Mouse (Mus musculus) erythroid progenitor cell, adult 5-6 weeks (primary cell): ENCODE data around the gene Sf3b5. TPM values are rescaled to one million over a fixed set of nuclear protein-coding genes. Genes with fewer than 3 reads are reported as not detected.

Experiments
- ATAC-seq: replicated peaks from 2 replicates; pipeline ENCODE4 v1.8.0; 2016; ENCODE audit warnings: moderate number of reproducible peaks, mild to moderate bottlenecking, moderate TSS enrichment, inconsistent platforms; ENCODE audit not compliant: poor library complexity, low FRiP score, severe bottlenecking
- total RNA-seq, 2 experiments: library from RNA; stranded (forward) in 1 of 2; stranded (reverse) in 1 of 2; fragments of 150-400 nt in 1 of 2; fragments of 186-747, 209-891 nt in 1 of 2; gene quantifications; 2 replicates each; pipeline versions ENCODE4 v1.2.3 to v1.2.4; 2015 to 2017; ENCODE audit warnings: low replicate concordance in 2 of 2

The Sf3b5 gene
- 4.7 and 6.7 TPM in 2 replicates for total RNA-seq (2015; ENCODE audit: low replicate concordance)
- 3.7 and 5.6 TPM in 2 replicates for total RNA-seq (2017; ENCODE audit: low replicate concordance)

DNA sequence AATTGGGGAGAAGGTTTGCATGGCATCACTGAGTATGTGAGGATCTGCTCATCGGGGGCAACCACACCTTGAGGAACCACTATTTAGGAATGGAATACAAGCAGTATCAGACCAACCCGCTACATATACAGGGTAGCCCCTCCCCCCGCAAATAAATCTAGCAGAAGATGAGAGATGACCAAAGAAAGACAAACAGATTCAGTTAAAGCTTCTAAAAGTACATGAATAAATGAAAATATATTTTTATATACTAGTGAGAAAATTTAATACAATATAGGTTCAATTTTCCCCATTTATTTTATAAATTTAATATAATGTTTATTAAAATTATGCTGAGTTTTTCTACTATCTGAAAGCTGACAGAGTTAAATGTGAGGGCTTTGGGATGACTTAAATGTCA, at the start of gene Sf3b5:
Gene Sf3b5, plus strand, starts transcription at position 301 of the 400 bp plus-strand sequence.
- ATAC-seq, result no peak

DNA sequence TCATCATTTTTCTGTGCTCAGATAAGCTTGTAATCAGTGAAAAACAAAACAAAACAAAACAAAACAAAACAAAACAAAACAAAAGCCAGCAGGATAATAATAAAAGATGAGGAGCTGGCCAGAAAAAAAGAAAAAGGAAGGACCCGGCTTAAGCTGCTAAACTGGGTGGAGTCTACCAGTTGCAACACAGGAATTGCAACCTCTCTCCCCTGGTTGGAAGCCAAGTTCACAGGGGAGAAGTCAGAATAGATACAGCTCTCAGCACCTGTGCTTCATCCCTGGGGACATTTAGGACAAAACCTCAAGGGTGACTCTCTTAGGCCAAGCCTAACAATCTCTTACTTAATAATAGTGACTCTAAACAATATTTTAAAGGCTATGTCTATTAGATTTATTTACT, 49.3 kb upstream of the Sf3b5 start:
- no peak for ATAC-seq

DNA sequence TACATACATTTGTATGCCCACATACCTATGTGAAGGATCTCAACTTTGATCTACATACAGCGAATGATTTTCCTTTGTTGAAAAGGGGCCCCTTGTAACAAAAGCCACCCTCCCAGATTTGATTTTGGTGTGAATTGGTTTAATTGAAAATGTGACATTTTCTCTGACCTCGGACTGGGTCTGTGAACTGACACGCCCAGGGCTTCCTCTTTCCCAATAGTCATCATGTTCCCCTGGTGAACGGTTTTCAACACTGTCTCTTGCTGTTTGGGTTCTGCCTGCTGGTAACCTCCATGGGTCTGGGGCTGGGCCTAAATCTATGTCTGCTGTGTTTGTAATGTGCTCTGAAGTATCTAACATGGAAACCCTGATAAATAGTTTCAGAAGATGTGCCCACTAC, 47.9 kb upstream of the Sf3b5 start:
- ATAC-seq, result no peak

DNA sequence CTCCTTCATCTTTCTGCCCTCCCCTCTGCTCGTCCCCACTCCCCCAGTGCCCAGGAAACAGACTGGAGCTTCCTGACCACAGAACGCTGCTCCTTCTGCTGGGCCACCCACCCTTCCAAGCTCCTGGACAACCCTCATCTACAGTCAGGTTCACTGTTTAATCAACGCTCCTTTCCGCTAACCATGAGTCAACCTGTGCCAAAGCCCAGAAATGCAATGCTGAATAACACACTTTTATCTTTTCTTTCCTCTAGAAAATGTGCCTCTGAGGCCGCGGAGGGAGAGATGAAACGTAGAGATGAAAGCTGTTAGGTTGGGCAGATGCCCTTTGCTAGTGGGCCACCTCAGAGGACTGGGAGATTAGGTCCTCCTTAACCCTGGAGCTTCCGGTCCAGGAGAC, 43.6 kb upstream of the Sf3b5 start:
- ATAC-seq, result no peak

DNA sequence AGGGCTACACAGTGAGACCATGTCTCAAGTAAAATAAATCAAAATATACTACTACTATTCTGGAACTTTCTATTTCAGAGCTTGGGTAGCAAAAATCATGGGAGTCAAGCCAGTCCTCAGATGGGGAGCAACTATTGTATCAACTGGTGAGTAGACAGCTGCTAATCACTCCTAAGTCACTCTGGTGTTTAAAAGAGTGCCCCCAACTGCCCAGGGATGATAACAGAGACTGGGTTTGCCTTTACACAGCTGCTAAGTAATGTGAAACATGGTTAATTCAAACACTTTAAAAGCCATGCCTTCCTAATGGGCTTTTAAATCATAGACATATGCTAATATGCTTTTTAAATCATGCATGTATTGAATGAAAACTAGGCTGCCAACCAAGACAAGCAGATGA, 42.9 kb upstream of the Sf3b5 start:
- ATAC-seq, result peak; percentile 58

DNA sequence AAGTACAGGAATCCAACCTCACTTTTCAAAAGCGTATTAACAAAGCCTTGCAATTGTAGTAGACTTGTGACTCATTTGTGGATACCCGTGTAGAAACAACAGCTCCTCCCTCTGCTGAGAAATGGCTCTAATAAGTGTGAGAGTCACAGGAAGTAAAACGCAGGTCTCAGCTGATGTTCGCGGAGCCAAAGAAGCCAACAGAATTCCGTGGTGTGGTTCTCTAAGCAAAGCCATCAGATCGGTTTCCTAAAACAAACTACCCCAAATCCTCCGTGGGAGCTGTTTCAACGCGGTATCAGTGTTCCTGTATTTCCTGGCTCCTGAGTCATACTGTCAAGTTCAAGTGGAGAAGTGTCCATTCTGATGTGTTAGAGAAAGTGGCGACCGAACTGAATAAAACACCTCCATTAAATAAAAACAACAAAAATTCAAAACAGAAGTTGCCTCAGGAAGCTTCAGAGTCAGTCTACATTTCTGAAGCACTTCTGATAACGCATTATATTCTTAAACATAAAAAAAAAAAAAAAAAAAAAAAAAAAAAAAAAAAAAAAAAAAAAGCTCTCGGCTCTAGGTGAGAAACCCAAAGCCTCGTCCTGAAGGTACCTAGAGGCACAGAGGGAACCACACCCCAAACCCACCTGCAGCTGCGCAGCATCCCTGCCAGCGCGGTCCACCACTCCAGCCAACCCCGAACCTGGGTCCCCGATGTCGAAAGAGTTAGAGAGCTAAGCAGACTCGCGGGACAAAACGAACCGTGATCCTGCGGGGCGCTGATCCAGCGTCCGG, 41.6 kb upstream of the Sf3b5 start:
- ATAC-seq, result 0 out of 2 replicates have a peak, but pooled peaks have one; percentile 43

DNA sequence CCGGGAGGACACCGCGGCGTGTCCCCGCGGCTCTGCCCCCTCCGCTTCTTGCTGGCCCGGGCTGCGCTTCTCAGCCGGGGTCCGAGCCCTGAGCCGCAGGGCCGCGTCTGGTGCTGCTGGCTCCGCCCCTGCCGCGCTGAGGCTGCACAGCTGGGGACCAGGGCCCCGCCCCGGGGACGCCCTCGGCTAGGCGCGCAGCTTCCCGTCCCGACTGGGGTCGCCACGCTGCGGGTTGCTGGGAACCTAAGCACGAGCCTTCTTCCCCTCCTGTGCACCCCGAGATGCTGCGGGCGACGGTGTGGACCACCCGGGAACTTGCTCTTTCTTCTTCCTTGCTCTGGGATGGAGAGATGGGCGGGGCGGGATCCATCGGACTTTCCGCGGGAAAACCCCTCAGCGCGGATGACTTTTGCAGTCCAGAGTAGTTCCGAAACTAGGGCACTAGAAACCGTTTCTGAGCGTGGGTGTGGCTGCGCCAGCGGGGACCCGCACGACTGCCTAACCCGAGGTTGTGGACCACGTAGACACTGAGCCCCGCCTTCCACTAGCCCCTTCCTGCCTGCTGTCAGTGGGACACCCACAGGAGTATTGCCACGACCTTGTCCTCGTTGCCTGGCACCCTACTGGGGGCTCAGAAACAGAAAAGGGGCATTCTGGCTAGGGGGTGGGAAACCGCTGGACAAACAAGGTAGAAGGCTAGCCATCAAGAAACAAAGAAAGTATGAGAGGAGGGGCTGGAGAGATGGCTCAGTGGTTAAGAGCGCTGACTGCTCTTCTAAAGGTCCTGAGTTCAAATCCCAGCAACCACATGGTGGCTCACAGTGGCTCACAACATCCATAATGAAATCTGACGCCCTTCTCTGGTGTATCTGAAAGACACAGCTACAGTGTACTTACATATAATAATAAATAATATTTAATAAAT, 40.7 kb upstream of the Sf3b5 start, which contains the start of gene Stx11:
Gene Stx11, minus strand, starts transcription at position 148 of the 925 bp plus-strand sequence.
- ATAC-seq, result peak; percentile 89

DNA sequence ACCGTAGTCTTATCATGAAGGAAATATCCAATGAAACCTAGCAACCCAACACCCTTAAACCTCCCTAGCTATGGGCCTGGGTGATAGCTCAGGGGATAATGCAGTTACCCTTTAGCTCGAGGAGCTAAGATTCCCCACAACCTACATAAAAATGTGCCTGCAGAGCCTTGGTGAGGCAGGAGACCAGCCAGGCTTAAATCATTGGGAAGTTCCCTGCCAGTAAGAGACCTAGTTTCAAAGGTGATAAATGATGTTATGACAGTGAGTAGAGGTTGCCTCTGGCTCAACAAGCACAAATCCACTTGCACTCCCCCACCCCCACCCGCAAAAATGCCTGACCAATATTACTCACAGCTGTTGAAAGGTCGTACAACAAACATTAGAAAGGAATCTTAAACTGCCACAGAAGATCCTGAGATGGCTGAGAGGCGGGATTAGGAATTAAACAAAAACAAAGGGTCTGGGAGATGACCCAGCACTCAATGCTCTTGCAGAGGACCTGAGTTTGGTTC, 39.4 kb upstream of the Sf3b5 start:
- ATAC-seq, result no peak

DNA sequence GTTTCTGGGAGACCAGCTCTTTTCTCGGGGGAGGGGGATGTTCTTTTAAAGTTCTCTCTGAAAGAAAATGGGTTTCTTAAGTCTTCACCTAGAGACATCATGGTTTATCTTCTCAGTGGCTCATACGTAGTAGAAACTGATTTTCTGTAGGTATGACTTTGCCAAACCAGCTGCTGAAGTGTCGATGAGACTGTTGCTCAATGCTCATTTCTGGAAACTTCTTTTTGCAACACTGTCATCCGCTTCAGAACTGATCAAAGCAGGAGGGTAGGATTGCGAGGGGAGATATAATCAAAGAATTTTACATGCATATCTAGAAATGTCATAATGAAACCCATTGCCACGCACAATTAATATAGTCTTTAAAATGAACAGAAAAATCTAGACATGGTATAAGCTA, 30.6 kb upstream of the Sf3b5 start:
- no peak for ATAC-seq

DNA sequence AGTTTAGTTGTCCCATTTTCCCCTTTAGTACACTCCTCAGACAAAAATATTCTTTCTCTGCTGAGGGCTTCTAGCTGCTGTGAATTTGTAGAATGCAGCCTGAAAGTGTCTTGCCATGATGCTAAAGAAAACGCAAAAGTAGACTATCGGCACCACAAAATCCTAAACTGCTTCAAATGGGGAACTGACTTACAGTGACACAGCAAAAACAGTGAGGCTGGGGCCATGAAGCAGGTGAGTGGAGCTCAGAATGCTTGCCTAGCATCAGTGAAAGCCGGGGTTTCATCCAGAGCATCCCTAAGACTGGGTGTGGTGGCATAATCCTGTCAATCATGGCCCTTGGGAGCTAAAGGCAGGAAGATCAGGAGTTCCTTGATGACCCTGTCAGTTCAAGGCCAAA, 29.7 kb upstream of the Sf3b5 start:
- no peak for ATAC-seq

DNA sequence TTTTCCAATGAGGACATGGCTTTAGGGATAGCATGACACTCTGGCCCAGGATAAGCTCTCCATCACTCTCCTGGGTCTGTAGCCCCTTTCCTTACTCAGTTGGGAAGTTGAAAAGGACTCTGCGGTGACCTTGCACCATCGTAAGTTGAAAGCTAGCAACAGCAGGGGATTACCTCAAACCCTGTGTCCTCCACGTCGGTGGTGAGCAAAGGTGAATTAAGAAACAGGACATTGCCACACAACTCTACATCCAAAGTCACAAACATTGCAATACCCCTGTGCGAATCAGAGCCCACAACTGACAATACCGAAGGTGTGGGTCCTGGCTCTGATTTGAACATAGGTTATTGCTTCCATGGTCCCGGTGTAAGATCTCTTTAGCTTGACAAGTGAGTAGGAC, 29.2 kb upstream of the Sf3b5 start:
- ATAC-seq, result no peak

DNA sequence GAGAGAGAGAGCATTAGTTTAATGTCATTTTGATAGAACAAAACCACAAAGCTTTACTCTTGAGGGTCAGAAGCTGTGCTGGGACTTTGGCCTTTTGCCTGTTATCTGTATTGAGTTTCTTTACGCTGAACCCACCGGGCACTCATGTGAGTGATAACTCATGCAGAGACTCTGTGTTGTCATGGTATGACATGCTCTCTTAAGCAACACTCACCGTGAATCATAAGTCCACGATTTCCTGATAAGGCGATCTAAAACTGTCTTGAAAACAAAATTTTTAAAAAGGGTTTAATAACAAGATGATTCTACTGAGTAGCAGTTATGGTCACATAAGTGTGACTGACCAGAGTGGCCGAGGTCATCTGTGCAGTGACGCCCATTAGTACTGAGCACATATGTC, 28.6 kb upstream of the Sf3b5 start:
- ATAC-seq, result no peak

DNA sequence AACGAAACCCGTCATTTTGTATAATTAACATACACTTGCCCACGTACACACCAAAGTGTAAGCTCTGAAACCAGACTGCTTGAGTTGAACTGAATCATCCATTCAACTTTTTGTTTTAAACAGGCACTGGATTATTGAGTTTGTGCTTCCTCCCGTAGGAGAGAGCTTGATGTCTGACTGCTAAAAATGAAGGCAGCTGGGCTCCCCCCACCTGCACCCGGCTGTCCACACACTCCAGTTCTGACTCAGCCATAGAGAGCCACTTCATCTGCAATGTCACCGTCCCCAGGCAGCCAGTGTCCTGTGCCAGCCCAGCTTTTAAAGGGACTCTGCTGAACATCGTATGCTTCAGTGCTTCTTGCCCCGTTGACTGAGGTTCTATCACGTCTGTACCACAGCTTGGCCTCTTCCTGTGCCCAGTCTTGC, 27.3 kb upstream of the Sf3b5 start:
- ATAC-seq, result no peak

DNA sequence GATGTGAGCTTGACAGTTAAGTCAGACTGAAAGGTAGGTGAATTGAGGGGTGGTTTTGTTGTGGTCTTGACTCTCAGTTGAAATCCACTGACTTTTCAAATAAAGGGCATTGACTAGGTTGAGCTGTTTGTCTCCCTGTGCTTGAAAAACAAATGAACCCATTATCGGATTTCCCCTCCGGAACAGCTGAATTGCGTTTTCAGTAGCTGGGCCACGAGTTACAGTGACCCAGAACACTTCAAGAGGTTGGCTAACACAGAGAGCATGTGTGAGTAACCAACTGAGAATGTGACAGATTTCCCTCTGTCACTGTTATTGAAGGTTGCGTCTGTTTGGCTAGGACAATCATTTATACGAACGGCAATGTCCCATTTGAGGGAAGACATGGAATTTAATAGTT, 24.1 kb upstream of the Sf3b5 start:
- no peak for ATAC-seq

DNA sequence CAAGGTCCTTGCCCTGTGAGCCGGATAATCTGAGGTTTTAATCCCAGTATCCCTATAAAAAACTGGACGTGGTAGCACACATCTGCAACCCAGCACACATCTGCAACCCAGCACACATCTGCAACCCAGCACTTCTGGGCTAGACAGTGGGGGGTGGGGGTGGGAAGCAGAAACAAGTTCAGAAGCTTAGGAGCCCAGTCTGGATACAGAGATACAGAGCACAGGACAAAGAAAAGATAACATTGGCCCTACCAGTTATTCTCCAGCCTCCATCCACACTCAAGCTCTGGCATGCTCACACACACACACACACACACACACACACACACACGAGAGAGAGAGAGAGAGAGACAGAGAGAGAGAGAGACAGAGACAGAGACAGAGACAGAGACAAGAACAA, 21.6 kb upstream of the Sf3b5 start:
- no peak for ATAC-seq

DNA sequence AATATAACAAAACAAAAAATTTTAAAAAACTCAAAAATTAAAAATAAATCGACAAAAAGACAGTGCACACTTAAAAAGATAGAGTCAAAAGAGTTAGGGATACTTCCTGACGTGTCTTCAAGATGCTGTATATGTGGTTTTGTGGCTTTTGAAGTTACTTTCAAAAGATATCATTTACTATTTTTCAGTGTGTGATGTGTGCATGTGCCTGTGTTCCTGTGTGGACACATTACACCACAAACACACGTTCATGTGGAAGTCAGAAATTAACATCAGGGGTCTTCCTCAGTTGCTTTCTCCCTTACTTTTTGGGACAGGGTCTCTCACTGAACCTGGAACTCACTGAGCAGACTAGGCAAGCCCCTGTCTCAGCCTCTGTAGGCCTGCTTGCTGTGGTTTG, 20.1 kb upstream of the Sf3b5 start:
- no peak for ATAC-seq

DNA sequence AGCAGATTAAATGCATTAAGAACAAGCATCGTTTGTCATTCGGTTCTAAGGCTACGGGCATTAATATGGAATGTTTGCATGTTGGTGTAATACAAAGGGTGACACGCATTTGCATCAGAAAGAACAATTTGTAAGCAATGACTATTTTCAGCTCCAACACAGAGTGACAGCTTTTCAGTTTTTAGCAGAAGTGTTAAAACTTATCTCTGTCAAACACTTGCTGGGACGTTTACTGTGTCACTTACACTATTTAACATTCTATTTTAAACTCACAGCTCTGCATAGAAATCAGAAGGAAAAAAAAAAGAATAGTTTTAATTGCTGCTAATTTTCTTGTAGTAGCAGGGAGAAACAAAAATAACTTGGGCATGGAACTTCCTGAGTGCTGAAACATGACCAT, 18.7 kb upstream of the Sf3b5 start:
- ATAC-seq, result no peak

DNA sequence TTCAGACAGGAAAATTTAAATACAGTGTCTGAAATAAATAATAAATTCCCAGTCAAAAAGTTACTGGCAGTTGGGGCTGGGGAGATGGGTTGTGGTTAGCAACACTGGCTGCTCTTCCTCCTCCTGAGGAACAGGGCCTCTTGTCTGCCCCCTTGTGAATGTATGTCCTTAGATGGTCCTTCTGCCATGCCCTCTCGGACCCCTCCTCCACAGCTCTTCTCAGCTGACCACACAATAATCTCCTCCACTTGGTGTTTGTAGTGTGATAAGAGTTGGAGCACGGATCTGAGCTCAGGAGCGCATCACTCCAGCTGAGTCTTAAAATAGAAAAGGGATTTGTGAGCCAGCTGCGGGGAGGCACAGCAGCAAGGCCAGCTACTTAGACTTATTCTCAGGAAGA, 18.2 kb upstream of the Sf3b5 start:
- 0 out of 2 replicates have a peak, but pooled peaks have one; percentile 31 for ATAC-seq

DNA sequence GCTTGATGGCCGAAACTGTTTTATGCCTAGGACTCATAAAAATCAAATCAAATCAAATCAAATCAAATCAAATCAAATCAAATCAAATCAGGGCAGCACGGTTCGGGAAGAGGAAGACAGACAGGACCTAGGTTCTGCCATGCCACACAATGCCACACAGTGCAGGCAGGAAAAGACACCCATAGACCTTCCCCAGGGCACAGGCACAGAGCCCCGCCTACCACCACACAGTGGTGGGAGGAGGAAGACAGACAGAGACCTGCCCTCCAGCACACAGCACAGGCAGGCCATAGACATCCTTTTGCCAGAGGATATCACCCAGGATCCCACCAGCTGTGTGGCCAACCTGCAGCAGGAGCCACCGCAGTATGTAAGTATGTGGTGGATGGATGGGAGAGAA, 13.2 kb upstream of the Sf3b5 start:
- no peak for ATAC-seq

DNA sequence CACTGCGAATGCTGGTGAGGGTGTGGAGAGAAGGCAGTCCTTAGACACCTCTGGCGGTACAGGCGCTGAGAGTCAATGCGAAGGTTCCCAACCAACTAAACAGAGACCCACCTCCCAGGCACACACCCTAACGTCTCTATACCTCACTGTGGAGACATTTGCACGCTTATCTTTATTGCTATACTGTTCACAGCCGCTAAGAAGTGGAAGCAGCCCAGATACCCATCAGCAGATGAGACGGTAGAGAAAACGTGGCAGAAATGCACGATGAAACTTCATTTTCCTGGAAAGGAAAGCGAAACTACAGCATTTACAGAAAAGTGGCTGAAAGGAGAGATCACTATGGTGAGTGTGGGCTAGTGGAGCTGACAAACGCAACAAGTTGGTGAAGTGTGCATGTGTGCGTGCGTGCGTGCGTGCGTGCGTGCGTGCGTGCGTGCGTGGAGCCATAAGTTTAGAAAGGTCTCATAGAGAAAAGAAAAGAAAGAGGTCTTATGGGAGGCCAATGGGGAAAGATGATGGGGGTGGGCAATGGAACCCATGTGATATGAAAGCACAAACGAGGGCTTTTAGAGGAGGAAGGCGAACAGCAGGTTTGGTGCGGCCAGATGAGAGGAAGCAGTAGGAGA, 11.6 kb upstream of the Sf3b5 start:
- ATAC-seq, result no peak
